Mouse (Mus musculus) heart, postnatal 36 days (tissue): Measurements from ENCODE around the gene Gm17655. TPM values are rescaled to one million over a fixed set of nuclear protein-coding genes. Genes with fewer than 3 reads are reported as not detected.
"Not testable (repeated sequence)": the region's sequence is repeated elsewhere in the genome, so short reads cannot be mapped to it uniquely, and the experiment has no call there.

Source experiments
- DNase-seq, 2 experiments: peaks; one replicate each; pipeline ENCODE4 v3.0.0; 2021 to 2022
- intact Hi-C: fragments of 180-260 bp; cut with DNase I; formaldehyde crosslinking; loops from one replicate; pipeline ENCODE4 v1.15.1; 2025
- total RNA-seq, 2 experiments: library from RNA; stranded (reverse); gene quantifications; 2 replicates each; pipeline ENCODE4 v1.2.3; 2021

Gene Gm17655
- total RNA-seq = 1 to 10 TPM; 1.7 to 3.0 TPM

GRCm38 (mm10) chr5:110072413-110072812, at the start of gene Gm17655:
Gene Gm17655, minus strand, starts transcription at chr5:110072513.
- intact Hi-C loops, DNase-seq: not testable (repeated sequence)

GRCm38 (mm10) chr5:110109991-110110441, 37.7 kb upstream of the Gm17655 start, which contains the start of gene Zfp605:
Gene Zfp605, plus strand, starts transcription at chr5:110110092.
- peak; percentile 89 to 93 for DNase-seq
- intact Hi-C loops = loop anchor here (1.0 to 5.0 kb wide), 2 partner anchors 25 to 67 kb away; partner anchors contain the start of genes Chfr and Golga3

GRCm38 (mm10) chr5:110108305-110108628, 36.0 kb upstream of the Gm17655 start:
- no peak for DNase-seq
- intact Hi-C loops = loop anchor here (5.0 kb wide), 1 partner anchor 69 kb away; the partner anchor contains the start of gene Golga3

- DNase-seq = peak; percentile 91 to 94
- intact Hi-C loops = loop anchor here (5.0 kb wide), 1 partner anchor 70 kb away; the partner anchor contains the start of gene Golga3
These were observed 35.4 kb upstream of the Gm17655 start, which contains the start of gene Gtpbp6 for GRCm38 (mm10) chr5:110107581-110108304. Gene Gtpbp6, minus strand, starts transcription at chr5:110108197.

- intact Hi-C loops = loop anchor here (5.0 kb wide), 1 partner anchor 70 kb away; the partner anchor contains the start of gene Golga3
- peak in 1 of 2 experiments; percentile 30 for DNase-seq
These were observed 34.7 kb upstream of the Gm17655 start for GRCm38 (mm10) chr5:110106901-110107564.

GRCm38 (mm10) chr5:110106140-110106871, 34.0 kb upstream of the Gm17655 start:
- intact Hi-C loops = loop anchor here (5.0 kb wide), 1 partner anchor 71 kb away; the partner anchor contains the start of gene Golga3
- DNase-seq = peak in 1 of 2 experiments; percentile 7

GRCm38 (mm10) chr5:110104616-110105380, 32.5 kb upstream of the Gm17655 start:
- DNase-seq = no peak
- intact Hi-C loops = loop anchor here (5.0 kb wide), 1 partner anchor 73 kb away; the partner anchor contains the start of gene Golga3

- no peak for DNase-seq
- intact Hi-C loops = no loop called here
These were observed 31.7 kb upstream of the Gm17655 start for GRCm38 (mm10) chr5:110103901-110104615.

- intact Hi-C loops = no loop called here
- no peak for DNase-seq
These were observed 30.7 kb upstream of the Gm17655 start for GRCm38 (mm10) chr5:110102853-110103625.

GRCm38 (mm10) chr5:110102429-110102828, 30.1 kb upstream of the Gm17655 start:
- no peak for DNase-seq
- intact Hi-C loops = no loop called here

- intact Hi-C loops = no loop called here
- peak in 1 of 2 experiments; percentile 12 for DNase-seq
These were observed 29.5 kb upstream of the Gm17655 start for GRCm38 (mm10) chr5:110101716-110102347.

- intact Hi-C loops = no loop called here
- peak in 1 of 2 experiments; percentile 7 for DNase-seq
These were observed 28.8 kb upstream of the Gm17655 start for GRCm38 (mm10) chr5:110100921-110101631.

GRCm38 (mm10) chr5:110099656-110100580, 27.6 kb upstream of the Gm17655 start, which contains the start of gene Plcxd1:
Gene Plcxd1, plus strand, starts transcription at chr5:110099969.
- intact Hi-C loops = no loop called here
- DNase-seq = no peak

- intact Hi-C loops = no loop called here
- no peak for DNase-seq
These were observed 26.7 kb upstream of the Gm17655 start for GRCm38 (mm10) chr5:110098991-110099477.

- no peak for DNase-seq
- intact Hi-C loops = no loop called here
These were observed 22.5 kb upstream of the Gm17655 start for GRCm38 (mm10) chr5:110094847-110095213.
